Mouse (Mus musculus) lung, adult 2 months (tissue): ENCODE results near the gene Fbxo47. TPM values are rescaled to one million over a fixed set of nuclear protein-coding genes. Genes with fewer than 3 reads are reported as not detected.

ENCODE experiments used
- DNase-seq: peaks from one replicate; pipeline ENCODE4 v3.0.0; 2022
- H3K4me1 ChIP-seq: fragments of 200-500 bp; 2 replicates; pipeline ENCODE4 v1.6.1; 2011; ENCODE audit warnings: low read length; ENCODE audit not compliant: control insufficient read depth, insufficient read depth
- H3K4me3 ChIP-seq: fragments of 200-500 bp; replicated peaks from 2 replicates; pipeline ENCODE3; 2011; ENCODE audit warnings: low read depth, mild to moderate bottlenecking, control low read depth, low read length; ENCODE audit errors: extremely low read depth
- CTCF ChIP-seq: fragments of 200-500 bp; IDR thresholded peaks from 2 replicates; pipeline ENCODE4 v1.5.1; 2011; ENCODE audit warnings: mild to moderate bottlenecking, low read length, control low read depth; ENCODE audit not compliant: insufficient read depth
- POLR2A ChIP-seq: fragments of 200-500 bp; IDR thresholded peaks from 2 replicates; pipeline ENCODE4 v1.6.1; 2011; ENCODE audit warnings: low read depth, mild to moderate bottlenecking, control low read depth, low read length, borderline replicate concordance; ENCODE audit errors: extremely low read depth
- WGBS: fragments of 180-500 bp; shearing (Covaris S2); methylation state at CpG from one replicate; pipeline ENCODE4 v1.1.7; 2018; 5-methylcytosine and 5-hydroxymethylcytosine counted together
- polyA plus RNA-seq: library from polyadenylated mRNA; depleted of rRNA; stranded (reverse); fragments of >200 nt; gene quantifications from 2 replicates; pipeline ENCODE4 v1.2.3, GENCODE M21; 2012

Gene Fbxo47
- polyA plus RNA-seq, 1 experiment: 0.36 TPM

DNA sequence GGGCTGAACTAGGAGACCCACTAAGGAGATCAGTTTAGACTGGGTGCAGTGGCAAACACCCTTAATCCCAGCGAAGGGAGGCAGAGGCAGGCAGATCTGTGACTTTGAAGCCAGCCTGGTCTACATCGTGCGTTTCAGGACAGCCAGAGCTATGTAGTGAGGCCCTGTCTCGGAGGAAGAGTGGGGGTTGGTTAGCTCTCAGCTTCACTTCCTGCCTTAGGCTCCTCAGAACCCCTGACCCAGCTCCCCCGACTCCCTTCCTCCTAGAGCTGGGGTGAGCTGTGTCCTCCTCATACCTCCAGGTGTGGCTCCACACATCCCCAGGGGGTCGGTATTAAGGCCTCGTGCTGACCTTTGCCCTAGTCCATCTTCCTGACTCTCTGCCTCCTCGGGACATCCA is 47.4 kb downstream of the Fbxo47 start:
- DNase-seq: no peak
- 45% methylated on average over 8 of the region's 8 CpGs for WGBS
- H3K4me1 ChIP-seq: 0 out of 2 replicates have a peak, but pooled peaks cover 6% of the 10 kb centered on the region
- no peak for TF ChIP-seq CTCF
- TF ChIP-seq POLR2A: no peak
- H3K4me3 ChIP-seq: no peak overlapping the region

DNA sequence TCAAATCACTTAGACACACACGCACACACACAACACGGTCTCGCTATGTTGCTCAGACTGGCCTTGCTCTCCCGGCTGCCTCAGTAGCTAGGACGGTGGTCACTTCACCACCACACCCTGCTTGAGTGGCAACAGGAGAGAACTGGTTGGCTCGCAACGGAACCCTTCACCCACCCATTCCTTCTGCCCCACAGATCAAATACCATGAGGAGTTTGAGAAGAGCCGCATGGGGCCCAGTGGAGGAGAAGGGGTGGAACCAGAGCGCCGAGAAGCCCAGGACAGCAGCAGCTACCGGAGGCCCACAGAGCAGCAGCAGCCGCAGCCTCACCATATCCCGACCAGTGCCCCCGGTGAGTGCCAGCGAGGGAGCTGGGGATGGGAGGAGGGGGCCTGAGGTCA is 50.6 kb downstream of the Fbxo47 start:
- 70% methylated on average over 15 of the region's 15 CpGs for WGBS
- Histone ChIP-seq H3K4me1 (peaks cover 6% of the 10 kb centered on the region; the same call in 1 of the 2 replicates), H3K4me3 (no peak overlapping the region)
- TF ChIP-seq CTCF: no peak
- no peak for TF ChIP-seq POLR2A
- no peak for DNase-seq

DNA sequence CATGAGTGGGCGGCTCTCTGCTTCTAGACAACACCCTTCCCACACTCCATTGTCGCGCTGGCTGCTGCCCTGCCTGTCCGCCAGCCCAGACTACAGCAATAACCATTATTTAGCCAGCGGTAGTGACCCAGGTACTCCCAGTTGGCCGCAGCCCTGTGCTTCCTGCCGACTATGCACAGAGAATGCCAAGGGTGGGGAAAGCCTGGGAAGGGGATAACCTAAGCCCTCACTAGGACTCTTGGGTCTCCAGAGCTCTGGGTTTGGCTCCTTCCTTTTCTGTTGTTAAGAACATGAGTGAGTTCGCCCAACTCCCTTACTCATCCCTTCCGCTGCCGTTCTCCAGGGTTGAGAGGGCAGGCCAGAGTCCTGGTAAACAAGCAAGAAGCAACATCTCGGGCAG is 52.0 kb downstream of the Fbxo47 start:
- Histone ChIP-seq H3K4me1 (peaks cover 6% of the 10 kb centered on the region; the same call in 1 of the 2 replicates), H3K4me3 (no peak overlapping the region)
- TF ChIP-seq POLR2A (no peak), CTCF (no peak)
- WGBS: 38% methylated on average over 11 of the region's 11 CpGs
- no peak for DNase-seq

DNA sequence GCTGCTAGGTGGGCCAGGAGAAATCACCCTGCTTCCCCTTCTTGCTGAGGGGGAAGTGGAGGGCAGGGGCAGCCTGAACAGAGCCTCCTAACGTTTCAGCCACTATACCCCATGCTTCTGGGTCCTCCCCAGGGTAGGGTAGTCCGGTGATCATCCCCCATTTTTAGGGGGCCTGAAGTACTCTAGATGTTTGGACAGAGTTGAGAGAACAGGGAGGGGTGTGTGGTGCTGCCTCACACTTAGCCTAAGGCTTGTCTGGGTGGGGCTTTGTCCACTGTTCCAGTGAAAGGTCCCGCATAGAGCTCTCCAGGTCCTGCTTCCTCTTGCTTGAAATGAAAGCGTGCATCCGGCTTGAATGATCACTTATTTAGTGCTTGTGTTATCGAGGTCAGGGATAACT is 53.5 kb downstream of the Fbxo47 start:
- TF ChIP-seq POLR2A: no peak
- no peak for TF ChIP-seq CTCF
- Histone ChIP-seq H3K4me3 (no peak overlapping the region), H3K4me1 (peaks cover 15% of the 10 kb centered on the region; the same call in 1 of the 2 replicates)
- no peak for DNase-seq
- 38% methylated on average over 6 of the region's 6 CpGs for WGBS

DNA sequence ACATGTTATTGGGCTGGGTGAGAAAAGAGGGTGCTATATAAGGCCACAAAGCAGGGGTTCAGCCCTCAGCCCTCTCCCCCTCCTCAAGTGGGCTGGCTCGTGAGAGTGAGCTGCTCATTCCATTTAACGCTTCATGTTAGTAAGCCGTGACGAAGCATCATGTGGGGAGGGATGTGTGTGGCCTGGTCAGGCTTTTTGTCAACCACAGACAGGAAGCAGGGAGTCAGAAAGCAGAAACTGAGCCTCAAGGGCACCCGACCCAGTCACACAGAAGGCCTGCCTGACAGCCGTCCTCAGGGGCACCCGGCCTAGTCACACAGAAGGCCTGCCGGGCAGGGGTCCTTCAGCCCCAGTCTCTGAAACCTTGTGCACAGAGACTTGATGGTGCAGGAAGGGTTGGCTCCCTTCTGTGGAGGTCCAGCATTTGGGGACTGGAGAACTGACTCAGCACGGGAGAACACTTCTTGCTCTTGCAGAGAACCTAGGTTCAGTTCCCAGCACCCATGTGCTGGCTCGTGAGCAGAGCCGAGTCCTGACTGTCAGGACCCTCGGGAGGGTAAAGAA is 54.0 kb downstream of the Fbxo47 start:
- Histone ChIP-seq H3K4me1 (peaks cover 20% of the 10 kb centered on the region), H3K4me3 (no peak overlapping the region)
- whole genome bisulfite sequencing: 71% methylated on average over 12 of the region's 12 CpGs
- no peak for DNase-seq
- no peak for TF ChIP-seq POLR2A
- no peak for TF ChIP-seq CTCF

DNA sequence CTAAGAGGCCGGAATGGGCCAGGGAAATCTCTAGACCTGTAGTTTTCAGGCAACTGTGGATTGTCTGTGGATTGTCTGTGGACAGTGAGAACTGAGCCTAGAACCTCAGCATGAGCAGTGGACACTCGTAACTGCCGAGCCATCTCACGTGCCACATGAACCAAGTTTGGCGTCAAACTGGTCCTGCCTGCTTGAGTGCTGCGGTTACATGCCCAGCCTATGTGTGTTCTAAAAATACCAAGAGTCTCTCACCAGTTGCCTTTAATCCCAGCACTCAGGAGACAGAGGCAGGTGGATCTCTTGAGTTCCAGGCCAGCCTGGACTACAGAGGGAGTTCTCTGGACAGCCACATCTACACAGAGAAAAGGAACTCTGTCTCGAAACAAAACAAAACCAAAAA is 54.6 kb downstream of the Fbxo47 start:
- H3K4me3 ChIP-seq: no peak overlapping the region
- H3K4me1 ChIP-seq: peaks cover 26% of the 10 kb centered on the region
- no peak for DNase-seq
- TF ChIP-seq POLR2A: no peak
- no peak for TF ChIP-seq CTCF
- whole genome bisulfite sequencing: 63% methylated on average over 7 of the region's 7 CpGs

DNA sequence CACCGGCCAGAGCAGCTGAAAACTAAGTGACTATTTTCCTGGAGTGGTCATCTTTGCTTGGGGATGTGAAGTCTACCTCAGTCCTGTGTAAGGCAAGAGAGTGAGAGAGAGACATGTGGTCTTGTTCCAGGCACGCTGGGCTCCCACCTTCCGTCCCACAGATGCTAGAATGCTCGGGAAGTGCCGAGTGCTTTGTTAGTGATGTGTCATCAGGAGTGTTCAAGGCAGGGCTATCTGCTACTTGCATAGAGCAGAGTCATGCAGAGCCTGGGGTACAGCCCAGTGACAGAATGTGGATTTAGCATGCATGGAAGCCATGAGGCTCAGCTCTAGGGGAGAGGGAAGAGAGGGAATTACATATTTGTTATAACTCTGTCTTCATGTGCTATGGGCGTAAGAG is 56.3 kb downstream of the Fbxo47 start:
- H3K4me1 ChIP-seq: peaks cover 38% of the 10 kb centered on the region
- no peak overlapping the region for H3K4me3 ChIP-seq
- 85% methylated on average over 6 of the region's 6 CpGs for WGBS
- no peak for DNase-seq
- TF ChIP-seq POLR2A: no peak
- no peak for TF ChIP-seq CTCF

DNA sequence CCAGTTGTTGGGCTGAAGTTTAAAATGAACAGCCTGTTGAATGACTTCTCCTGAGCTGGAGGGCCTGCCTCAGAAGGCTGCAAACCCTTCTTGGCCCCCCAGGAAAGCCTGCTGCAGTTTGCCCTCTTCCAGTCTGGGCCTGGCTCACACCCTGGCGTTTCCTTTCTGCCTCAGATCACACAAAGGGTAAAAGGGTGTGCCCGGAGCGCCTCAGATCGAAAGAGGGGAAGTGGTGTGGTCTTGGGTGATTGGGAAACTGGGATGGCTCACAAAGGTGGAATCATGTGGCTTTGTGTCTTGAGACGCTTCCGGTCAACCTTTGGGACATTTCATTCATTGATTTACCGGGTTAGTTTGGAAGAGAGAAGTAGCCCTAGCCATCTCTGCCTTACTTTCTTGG is 57.5 kb downstream of the Fbxo47 start:
- no peak overlapping the region for H3K4me3 ChIP-seq
- DNase-seq: no peak
- TF ChIP-seq POLR2A (no peak), CTCF (no peak)
- peaks cover 45% of the 10 kb centered on the region for H3K4me1 ChIP-seq
- 44% methylated on average over 7 of the region's 7 CpGs for WGBS

DNA sequence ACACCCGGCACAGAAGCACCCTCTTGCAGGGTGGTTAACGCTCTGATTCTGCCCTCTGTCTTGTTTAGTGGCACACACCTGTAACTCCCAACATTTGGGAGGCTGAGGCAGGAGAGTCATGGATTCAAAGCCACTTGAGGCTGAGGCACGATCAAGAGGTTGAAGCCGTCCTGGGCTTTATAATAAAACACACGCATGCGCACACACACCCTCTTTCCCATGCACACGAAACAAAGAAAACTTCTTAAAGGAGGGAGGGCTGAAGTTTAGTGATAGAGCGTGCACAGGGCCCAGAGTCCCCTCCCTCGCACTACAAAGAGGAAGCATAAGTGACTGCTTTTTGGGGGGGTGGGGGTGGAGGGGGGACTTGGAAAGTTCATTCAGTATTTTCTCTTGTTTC is 58.0 kb downstream of the Fbxo47 start:
- WGBS: 55% methylated on average over 9 of the region's 9 CpGs
- Histone ChIP-seq H3K4me3 (no peak overlapping the region), H3K4me1 (peaks cover 48% of the 10 kb centered on the region)
- no peak for TF ChIP-seq CTCF
- no peak for TF ChIP-seq POLR2A
- no peak for DNase-seq

DNA sequence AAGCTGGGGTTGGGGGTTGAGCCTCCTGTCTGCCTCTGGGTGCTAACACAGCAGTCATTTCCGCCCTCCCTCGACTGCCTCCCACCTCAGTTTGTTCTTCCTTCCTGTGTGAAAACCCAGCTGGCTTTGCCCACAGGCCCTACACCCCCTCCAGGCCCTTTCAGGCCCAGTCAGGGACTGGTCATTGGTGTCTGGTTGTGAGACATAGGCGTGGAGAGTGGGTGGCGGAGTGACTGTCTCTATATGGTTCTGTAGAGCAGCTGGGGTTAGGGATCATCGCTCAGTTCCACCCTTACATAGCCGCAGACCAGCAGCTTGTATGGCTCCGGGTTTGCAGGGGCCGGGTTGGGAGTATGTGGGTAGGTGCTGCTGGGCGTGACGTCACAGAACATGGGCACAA is 58.7 kb downstream of the Fbxo47 start:
- 52% methylated on average over 10 of the region's 10 CpGs for WGBS
- Histone ChIP-seq H3K4me1 (peaks cover 48% of the 10 kb centered on the region), H3K4me3 (no peak overlapping the region)
- TF ChIP-seq CTCF (no peak), POLR2A (no peak)
- DNase-seq: no peak

DNA sequence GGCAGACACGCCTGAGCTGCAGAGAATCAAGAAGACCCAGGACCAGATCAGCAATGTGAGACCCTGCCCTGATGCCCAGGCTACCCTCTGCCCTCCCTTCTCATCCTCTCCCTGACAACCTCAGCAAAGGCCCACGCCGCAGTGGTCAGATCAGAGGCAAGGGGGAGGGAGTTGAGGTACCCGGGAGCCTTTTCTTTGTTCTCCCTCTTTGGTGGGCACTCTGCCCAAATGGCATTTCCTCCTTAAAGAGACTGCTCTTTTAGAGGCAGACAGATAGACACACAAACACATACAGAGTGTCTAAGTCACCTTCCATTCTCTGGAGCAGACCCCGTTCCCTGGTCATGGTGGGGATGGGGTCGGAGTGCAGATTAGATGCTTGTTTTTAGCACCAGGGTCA is 59.1 kb downstream of the Fbxo47 start:
- TF ChIP-seq CTCF (no peak), POLR2A (no peak)
- WGBS: 36% methylated on average over 6 of the region's 6 CpGs
- no peak overlapping the region for H3K4me3 ChIP-seq
- H3K4me1 ChIP-seq: peaks cover 47% of the 10 kb centered on the region
- DNase-seq: no peak
